Mouse (Mus musculus) hindbrain, embryonic 14.5 days (tissue): ENCODE measurements around the gene Ifna5. TPM values are rescaled to one million over a fixed set of nuclear protein-coding genes. Genes with fewer than 3 reads are reported as not detected.

Source experiments
- ATAC-seq: fragments of 200-750 bp; cut with Nextera tagmentation; 2 replicates; pipeline ENCODE4 v1.8.0; 2017; ENCODE audit warnings: moderate number of reproducible peaks, mild to moderate bottlenecking, moderate TSS enrichment, moderate library complexity; ENCODE audit not compliant: low FRiP score
- DNase-seq: peaks from one replicate; pipeline ENCODE4 v3.0.0-alpha.2; 2015; ENCODE audit warnings: low spot score
- H3K27ac ChIP-seq: fragments of 300-500 bp; sonication (generic); 2 replicates; pipeline ENCODE4 v1.5.1; 2014; ENCODE audit warnings: mild to moderate bottlenecking, moderate library complexity
- H3K27me3 ChIP-seq: fragments of 300-500 bp; sonication (generic); 2 replicates; pipeline ENCODE4 v1.6.1; 2014; ENCODE audit warnings: mild to moderate bottlenecking, low read length, mixed read lengths; ENCODE audit not compliant: control insufficient read depth, insufficient read depth
- H3K36me3 ChIP-seq: fragments of 300-500 bp; sonication (generic); replicated peaks from 2 replicates; pipeline ENCODE4 v1.6.1; 2014; ENCODE audit not compliant: control insufficient read depth, insufficient read depth
- H3K4me1 ChIP-seq: fragments of 300-500 bp; sonication (generic); replicated peaks from 2 replicates; pipeline ENCODE4 v1.6.1; 2014; ENCODE audit warnings: antibody characterized with exemption, low read length, mixed read lengths; ENCODE audit not compliant: control insufficient read depth, insufficient read depth
- H3K4me2 ChIP-seq: fragments of 300-500 bp; sonication (generic); replicated peaks from 2 replicates; pipeline ENCODE4 v1.6.1; 2014; ENCODE audit warnings: mild to moderate bottlenecking, moderate library complexity
- H3K4me3 ChIP-seq: fragments of 300-500 bp; sonication (generic); replicated peaks from 2 replicates; pipeline ENCODE4 v1.5.1; 2014; ENCODE audit warnings: mild to moderate bottlenecking, low read length
- H3K9ac ChIP-seq: fragments of 300-500 bp; sonication (generic); 2 replicates; pipeline ENCODE4 v1.6.1; 2014
- H3K9me3 ChIP-seq: fragments of 300-500 bp; sonication (generic); 2 replicates; pipeline ENCODE4 v1.6.1; 2016; ENCODE audit warnings: low read length; ENCODE audit not compliant: control insufficient read depth
- WGBS: fragments of 180-500 bp; shearing (Covaris S2); extraction: QIAGEN DNeasy Blood & Tissue Kit; methylation state at CpG from one replicate; pipeline ENCODE4 v1.1.7; 2014; 5-methylcytosine and 5-hydroxymethylcytosine counted together
- polyA plus RNA-seq: library from polyadenylated mRNA; unstranded; fragments of >200 nt; fragmentation: Nextera tagmentation; extraction: Ambion mirVana; gene quantifications from 2 replicates; pipeline ENCODE4 v1.2.1, GENCODE M21; 2014

The Ifna5 gene
- polyA plus RNA-seq, 1 experiment from 2014 or later, result not detected

- Histone ChIP-seq H3K4me2 (no peak overlapping the region), H3K27ac (no peak overlapping the region), H3K4me3 (no peak overlapping the region), H3K36me3 (no peaks in the 10 kb centered on the region), H3K9me3 (no peaks in the 10 kb centered on the region), H3K9ac (no peak overlapping the region), H3K4me1 (no peaks in the 10 kb centered on the region), H3K27me3 (no peaks in the 10 kb centered on the region)
- ATAC-seq (no peak), DNase-seq (no peak)
- 23% methylated on average over 4 of the region's 4 CpGs for WGBS
Measured at GRCm38 (mm10) chr4:88851026-88851763, 15.9 kb downstream of the Ifna5 start.

- H3K9ac ChIP-seq, result no peak overlapping the region
- H3K9me3 ChIP-seq, result no peaks in the 10 kb centered on the region
- H3K4me1 ChIP-seq, result no peaks in the 10 kb centered on the region
- ATAC-seq, result no peak
- H3K36me3 ChIP-seq, result no peaks in the 10 kb centered on the region
- no peak overlapping the region for H3K4me2 ChIP-seq
- no peak for DNase-seq
- H3K4me3 ChIP-seq, result no peak overlapping the region
- H3K27me3 ChIP-seq, result no peaks in the 10 kb centered on the region
- no peak overlapping the region for H3K27ac ChIP-seq
Measured at GRCm38 (mm10) chr4:88859214-88859613, 23.9 kb downstream of the Ifna5 start.

GRCm38 (mm10) chr4:88863309-88863708 lies 28.0 kb downstream of the Ifna5 start:
- DNase-seq (no peak), ATAC-seq (no peak)
- Histone ChIP-seq H3K4me3 (no peak overlapping the region), H3K36me3 (no peaks in the 10 kb centered on the region), H3K9ac (no peak overlapping the region), H3K27ac (no peak overlapping the region), H3K9me3 (no peaks in the 10 kb centered on the region), H3K4me1 (0 out of 2 replicates have a peak, but pooled peaks cover under 1% of the 10 kb centered on the region), H3K27me3 (no peaks in the 10 kb centered on the region), H3K4me2 (no peak overlapping the region)
- 7% methylated on average over 7 of the region's 7 CpGs for WGBS

GRCm38 (mm10) chr4:88864599-88864998 lies 29.3 kb downstream of the Ifna5 start:
- ATAC-seq (no peak), DNase-seq (no peak)
- no peak overlapping the region for H3K4me2 ChIP-seq
- no peak overlapping the region for H3K4me3 ChIP-seq
- H3K36me3 ChIP-seq, result no peaks in the 10 kb centered on the region
- H3K27me3 ChIP-seq, result no peaks in the 10 kb centered on the region
- 0 out of 2 replicates have a peak, but pooled peaks cover 3% of the 10 kb centered on the region for H3K4me1 ChIP-seq
- no peak overlapping the region for H3K27ac ChIP-seq
- H3K9me3 ChIP-seq, result no peaks in the 10 kb centered on the region
- H3K9ac ChIP-seq, result no peak overlapping the region
- 72% methylated on average over 9 of the region's 9 CpGs for WGBS

GRCm38 (mm10) chr4:88865011-88865569 lies 29.8 kb downstream of the Ifna5 start:
- H3K27ac ChIP-seq, result no peak overlapping the region
- H3K4me3 ChIP-seq, result no peak overlapping the region
- 60% methylated on average over 6 of the region's 6 CpGs for WGBS
- H3K4me2 ChIP-seq, result no peak overlapping the region
- ATAC-seq (no peak), DNase-seq (no peak)
- H3K4me1 ChIP-seq, result 0 out of 2 replicates have a peak, but pooled peaks cover 3% of the 10 kb centered on the region
- no peaks in the 10 kb centered on the region for H3K36me3 ChIP-seq
- no peaks in the 10 kb centered on the region for H3K9me3 ChIP-seq
- H3K9ac ChIP-seq, result no peak overlapping the region
- no peaks in the 10 kb centered on the region for H3K27me3 ChIP-seq

- 0% methylated on average over 8 of the region's 8 CpGs for WGBS
- no peaks in the 10 kb centered on the region for H3K36me3 ChIP-seq
- no peaks in the 10 kb centered on the region for H3K27me3 ChIP-seq
- no peak overlapping the region; the same call in 1 of the 2 replicates for H3K27ac ChIP-seq
- H3K9me3 ChIP-seq, result no peaks in the 10 kb centered on the region
- H3K4me2 ChIP-seq, result peak overlapping the region; percentile 96
- ATAC-seq (peak; percentile 72; the same call in 1 of the 2 replicates), DNase-seq (peak; percentile 82)
- peak overlapping the region; percentile 58; the same call in 1 of the 2 replicates for H3K9ac ChIP-seq
- H3K4me3 ChIP-seq, result peak overlapping the region; percentile 44
- 0 out of 2 replicates have a peak, but pooled peaks cover 3% of the 10 kb centered on the region for H3K4me1 ChIP-seq
Measured at GRCm38 (mm10) chr4:88867366-88867925, 32.1 kb downstream of the Ifna5 start.

- H3K36me3 ChIP-seq, result no peaks in the 10 kb centered on the region
- H3K4me2 ChIP-seq, result peak overlapping the region; percentile 96
- peak overlapping the region; percentile 29; the same call in 1 of the 2 replicates for H3K27ac ChIP-seq
- H3K4me1 ChIP-seq, result 0 out of 2 replicates have a peak, but pooled peaks cover 3% of the 10 kb centered on the region
- WGBS, result 9% methylated on average over 31 of the region's 31 CpGs
- no peaks in the 10 kb centered on the region for H3K27me3 ChIP-seq
- DNase-seq, result peak; percentile 66
- no peaks in the 10 kb centered on the region for H3K9me3 ChIP-seq
- peak overlapping the region; percentile 44 for H3K4me3 ChIP-seq
- peak overlapping the region; percentile 58 for H3K9ac ChIP-seq
- peak; percentile 72 for ATAC-seq
Measured at GRCm38 (mm10) chr4:88867926-88868911, 32.9 kb downstream of the Ifna5 start.

- H3K4me3 ChIP-seq, result no peak overlapping the region
- H3K9me3 ChIP-seq, result no peaks in the 10 kb centered on the region
- H3K4me2 ChIP-seq, result no peak overlapping the region
- 0 out of 2 replicates have a peak, but pooled peaks cover 3% of the 10 kb centered on the region for H3K4me1 ChIP-seq
- H3K27ac ChIP-seq, result no peak overlapping the region
- H3K9ac ChIP-seq, result no peak overlapping the region
- no peaks in the 10 kb centered on the region for H3K27me3 ChIP-seq
- ATAC-seq (no peak), DNase-seq (peak; percentile 81)
- WGBS, result 0% methylated on average over 2 of the region's 2 CpGs
- no peaks in the 10 kb centered on the region for H3K36me3 ChIP-seq
Measured at GRCm38 (mm10) chr4:88872691-88873090, 37.4 kb downstream of the Ifna5 start.
